Mouse (Mus musculus): ENCODE measurements at regions not wholly inside any gene's neighbourhood (a gene's known extent, or its start where the extent isn't known, plus 50 kb on each side); places are given as distances from the start of the nearest gene placed in this dataset.
A peak's percentile ranks its signal among the peaks of the same experiment; 100 is the strongest.

DNA sequence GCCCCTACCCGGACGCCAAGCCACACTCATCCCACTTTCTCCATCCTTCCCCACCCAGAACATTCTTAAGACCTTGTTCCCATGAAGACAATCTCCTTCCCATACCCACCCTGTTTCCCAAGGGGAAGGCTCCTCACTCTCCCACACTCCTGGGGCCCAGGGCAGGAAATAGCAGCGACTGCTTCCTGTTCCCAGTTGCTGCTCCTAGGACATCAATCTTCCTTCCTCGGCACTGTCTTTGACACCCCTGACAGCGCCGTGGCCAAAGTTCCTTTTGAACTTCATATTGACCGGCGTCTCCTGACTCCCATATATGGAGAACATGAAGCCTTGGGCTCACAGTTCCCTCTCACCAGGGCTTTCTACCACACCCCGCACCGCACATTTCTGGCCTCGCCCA, 96.2 kb upstream of the Spred2 start:
- no peak for DNase-seq (ENCODE audit: low read depth)

- no peak for DNase-seq (ENCODE audit: low read depth)
These were observed 95.2 kb upstream of the Spred2 start for GRCm38 (mm10) chr11:19828959-19829401.

DNA sequence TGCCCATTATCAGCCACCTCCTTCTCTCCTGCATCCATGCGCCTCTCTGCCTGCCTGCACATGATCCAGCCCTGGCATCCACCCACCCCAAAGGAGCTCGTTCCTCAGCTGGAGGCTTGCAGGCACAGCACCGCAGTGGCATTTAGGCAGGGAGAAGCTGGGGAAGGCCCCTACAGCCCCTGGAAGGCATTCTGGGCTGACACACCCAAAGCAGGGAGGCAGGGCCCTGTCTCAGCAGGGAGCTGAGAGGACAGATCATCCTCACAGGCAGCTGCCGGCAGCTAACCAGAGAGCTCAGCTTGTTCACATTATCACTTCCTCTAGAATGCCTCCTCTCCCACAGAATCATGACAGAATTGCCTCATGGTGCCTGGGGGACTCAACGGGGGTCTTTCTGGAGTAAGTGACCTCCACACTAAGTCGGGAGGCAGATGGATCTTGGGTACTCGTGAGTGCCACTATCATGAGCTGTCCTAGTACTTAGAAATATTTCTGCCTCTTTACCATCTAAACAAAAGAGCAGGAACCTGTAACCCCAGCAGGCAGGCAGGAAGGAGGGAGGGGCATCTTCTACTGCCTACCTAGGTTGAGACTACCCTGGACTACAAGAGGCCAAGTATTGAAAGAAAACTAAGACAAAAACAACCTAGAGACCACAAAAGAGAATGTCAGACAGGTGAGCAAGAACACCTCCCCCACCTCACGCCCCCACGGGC, 94.5 kb upstream of the Spred2 start:
- peak; percentile 25 for DNase-seq (ENCODE audit: low read depth)

DNA sequence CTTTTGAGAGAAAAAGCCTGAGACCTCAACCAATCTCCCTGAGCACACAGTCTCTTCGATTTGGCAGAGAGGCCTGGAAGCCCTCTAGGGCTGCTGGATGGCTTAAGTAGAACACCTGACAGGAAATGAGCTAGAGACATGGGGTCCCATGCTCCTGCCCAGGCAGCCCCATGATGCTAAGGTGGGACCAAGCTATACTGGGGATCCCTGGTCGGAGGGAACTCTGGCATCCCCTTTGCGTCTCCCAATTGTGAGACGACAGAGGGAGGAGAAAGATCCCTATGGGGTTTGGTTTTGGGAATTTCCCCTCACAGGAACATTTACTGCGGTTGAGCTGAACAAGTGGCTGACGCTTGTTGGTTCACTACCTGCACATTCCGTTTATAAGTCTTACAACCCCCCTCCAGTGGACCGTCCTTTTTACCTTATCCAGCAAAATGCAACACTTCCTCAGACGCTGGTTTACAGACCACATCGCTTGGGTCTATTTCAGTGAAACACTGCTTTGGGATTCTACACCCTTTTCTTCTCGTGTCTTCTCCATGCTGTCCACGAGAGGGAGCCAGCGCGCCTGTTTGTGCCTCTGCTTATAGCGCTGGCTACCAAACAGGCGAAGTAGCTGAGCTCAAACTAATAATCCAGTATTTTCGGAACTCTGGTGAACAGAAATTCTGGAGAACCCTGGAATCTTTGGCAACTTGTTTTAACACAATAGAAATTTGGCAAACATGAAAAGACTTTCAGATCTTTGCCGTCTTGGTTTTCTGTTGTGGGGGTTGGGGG, 93.7 kb upstream of the Spred2 start:
- DNase-seq (ENCODE audit: low read depth), result peak; percentile 94

- peak; percentile 68 for DNase-seq (ENCODE audit: low read depth)
These were observed 89.6 kb upstream of the Spred2 start for GRCm38 (mm10) chr11:19834561-19834960.

GRCm38 (mm10) chr11:19835221-19835745, 88.9 kb upstream of the Spred2 start:
- peak; percentile 86 for DNase-seq (ENCODE audit: low read depth)

DNA sequence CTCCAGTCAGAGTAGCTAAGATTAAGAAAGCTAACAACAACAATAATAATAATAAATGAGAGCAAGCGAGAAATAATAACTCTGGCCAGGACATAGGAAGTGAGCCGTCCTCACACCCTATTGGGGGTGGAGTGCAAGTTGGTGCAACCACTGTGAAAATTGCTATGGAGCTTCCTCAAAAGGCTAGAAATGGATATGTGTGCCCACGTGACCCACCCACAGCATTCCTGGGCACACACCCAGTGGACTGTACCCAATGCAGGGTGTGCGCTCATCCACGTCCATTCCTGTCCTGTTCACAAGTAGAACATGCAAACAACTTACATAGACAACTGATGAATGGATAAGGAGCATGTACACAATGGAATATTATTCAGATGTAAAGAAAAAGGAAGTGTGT, 85.2 kb upstream of the Spred2 start:
- peak; percentile 30 for DNase-seq (ENCODE audit: low read depth)

DNA sequence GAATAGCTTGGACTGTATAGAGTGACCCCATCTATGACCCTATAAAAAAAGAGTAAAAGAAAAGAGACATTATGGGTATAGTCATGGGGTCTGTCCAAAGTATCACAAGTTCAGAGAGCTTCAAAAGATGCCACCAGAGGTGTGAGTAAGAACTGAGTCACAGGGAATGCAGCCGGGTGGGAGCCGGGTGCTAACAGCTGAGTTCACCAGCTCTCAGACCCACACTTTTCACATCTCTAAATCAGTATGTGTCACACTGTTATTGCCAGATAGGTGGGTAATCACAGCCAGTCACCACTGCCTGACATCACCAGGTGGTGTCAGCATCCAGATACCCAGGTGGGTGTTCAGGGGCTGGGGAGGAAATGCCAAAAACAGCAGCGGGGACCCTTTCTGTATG, 81.1 kb upstream of the Spred2 start:
- peak; percentile 34 for DNase-seq (ENCODE audit: low read depth)

- no peak for DNase-seq (ENCODE audit: low read depth)
These were observed 76.3 kb upstream of the Spred2 start for GRCm38 (mm10) chr11:19847910-19848309.

DNA sequence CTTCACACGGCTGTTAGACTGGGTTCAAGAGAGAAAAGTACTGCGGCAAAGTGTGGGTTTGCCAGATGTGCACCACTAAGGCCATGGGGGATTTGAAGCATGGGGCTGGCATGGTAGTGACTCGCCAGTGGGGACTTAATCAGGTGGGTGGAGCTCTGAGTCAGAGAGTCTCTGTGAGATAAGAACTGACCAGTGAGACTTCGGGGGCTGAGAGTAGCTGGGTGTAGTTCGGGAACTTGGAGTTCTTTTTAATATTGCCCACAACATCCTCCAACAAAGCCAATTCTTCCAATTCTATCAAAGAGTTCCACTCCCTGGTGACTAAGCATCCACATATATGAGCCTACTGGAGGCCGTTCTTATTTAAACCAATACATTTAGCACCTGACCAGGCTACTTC, 75.8 kb upstream of the Spred2 start:
- DNase-seq (ENCODE audit: low read depth), result no peak

- DNase-seq (ENCODE audit: low read depth), result peak; percentile 72
These were observed 74.8 kb upstream of the Spred2 start for GRCm38 (mm10) chr11:19849347-19849811.

- no peak for DNase-seq (ENCODE audit: low read depth)
These were observed 74.2 kb upstream of the Spred2 start for GRCm38 (mm10) chr11:19849844-19850420.

DNA sequence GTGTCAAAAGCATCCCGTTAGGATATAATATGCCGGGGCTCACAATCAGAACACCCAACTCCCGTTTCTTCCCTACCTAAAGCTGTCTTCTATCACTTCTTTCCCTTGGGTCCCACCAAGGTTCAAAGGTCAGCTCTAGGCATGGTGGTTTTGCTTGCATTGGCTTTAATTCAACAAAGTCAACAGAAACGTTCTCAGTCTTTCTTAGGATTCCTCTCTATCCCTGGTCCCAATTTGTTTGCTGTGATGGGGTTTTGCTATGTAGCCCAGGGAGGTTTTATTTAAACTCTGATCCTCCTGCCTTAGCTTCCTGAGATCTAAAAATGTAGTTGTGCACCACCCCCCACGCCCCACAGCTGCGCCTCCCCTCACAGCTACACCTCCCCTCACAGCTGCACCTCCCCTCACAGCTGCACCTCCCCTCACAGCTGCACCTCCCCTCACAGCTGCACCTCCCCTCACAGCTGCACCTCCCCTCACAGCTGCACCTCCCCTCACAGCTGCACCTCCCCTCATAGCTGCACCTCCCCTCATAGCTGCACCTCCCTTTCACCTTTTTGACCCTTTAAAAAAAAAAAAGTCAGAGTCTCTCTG, 73.1 kb upstream of the Spred2 start:
- no peak for DNase-seq (ENCODE audit: low read depth)

- no peak for DNase-seq (ENCODE audit: low read depth)
These were observed 62.6 kb upstream of the Spred2 start for GRCm38 (mm10) chr11:19861596-19861995.

- no peak for DNase-seq (ENCODE audit: low read depth)
These were observed 60.8 kb upstream of the Spred2 start for GRCm38 (mm10) chr11:19863327-19863726.

DNA sequence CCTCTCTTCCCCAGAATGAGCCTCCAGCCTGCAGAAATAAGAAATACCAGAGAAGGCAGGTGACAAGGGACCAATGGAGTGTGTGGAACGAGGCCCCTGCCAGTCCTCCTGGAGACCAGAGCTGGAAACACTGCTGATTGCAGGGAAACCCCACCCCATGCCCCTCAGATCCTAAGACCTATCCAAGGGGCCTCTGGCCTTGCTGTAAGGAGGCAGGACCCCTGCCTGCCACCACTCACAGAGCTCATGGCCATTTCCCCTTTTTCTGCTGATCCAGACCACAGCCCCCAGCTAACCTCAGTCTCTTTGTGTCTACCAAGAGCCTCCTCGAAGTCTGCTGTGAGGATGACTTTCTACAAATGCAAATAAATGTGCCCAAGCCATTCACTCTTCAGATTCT, 57.9 kb upstream of the Spred2 start:
- DNase-seq (ENCODE audit: low read depth), result no peak

DNA sequence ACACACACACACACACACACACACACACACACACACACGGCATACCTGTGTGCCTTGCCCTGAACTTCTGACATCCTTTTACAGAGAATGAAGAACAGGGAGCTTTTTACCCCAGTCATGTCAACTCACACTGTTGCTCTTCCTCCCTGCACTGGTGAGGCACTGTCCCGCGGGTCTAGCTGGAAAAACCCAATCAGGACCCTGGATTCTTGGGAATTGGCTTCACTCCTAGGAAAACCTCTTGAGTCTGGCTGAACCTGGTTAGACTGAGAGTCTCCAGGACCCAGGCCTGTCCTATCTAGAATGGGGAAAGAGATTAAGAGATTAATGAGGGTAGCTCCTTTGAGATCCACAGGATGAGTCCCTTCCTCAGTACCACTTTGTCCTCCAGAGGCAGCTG, 54.5 kb upstream of the Spred2 start:
- peak; percentile 51 for DNase-seq (ENCODE audit: low read depth)

- DNase-seq (ENCODE audit: low read depth), result peak; percentile 76
These were observed 54.0 kb upstream of the Spred2 start for GRCm38 (mm10) chr11:19870136-19870535.

DNA sequence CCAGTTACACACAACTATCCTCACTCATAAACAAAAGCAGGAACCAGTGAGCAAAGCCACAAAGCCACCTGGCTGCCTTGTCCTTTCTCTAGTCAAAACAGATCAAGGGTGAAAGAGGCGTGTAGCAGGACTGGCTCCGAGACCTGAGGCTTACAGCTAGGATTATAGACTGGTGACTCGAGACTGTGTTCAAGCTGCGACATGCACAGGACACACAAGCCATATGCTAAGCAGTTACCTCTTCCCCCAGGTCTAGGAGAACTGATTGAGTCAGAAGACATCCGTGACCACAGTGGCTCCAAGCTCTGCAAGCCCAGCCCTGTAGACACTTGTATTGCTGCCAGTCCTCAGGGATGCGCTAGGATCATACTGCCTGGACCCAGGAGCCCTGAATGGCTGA, 50.4 kb upstream of the Spred2 start:
- no peak for DNase-seq (ENCODE audit: low read depth)
